Mouse (Mus musculus) cerebellum, adult 8-10 months (tissue): ENCODE measurements at regions not wholly inside any gene's neighbourhood (a gene's known extent, or its start where the extent isn't known, plus 50 kb on each side); places are given as distances from the start of the nearest gene placed in this dataset.
"Not testable (repeated sequence)": the region's sequence is repeated elsewhere in the genome, so short reads cannot be mapped to it uniquely, and the experiment has no call there.

ENCODE experiments used
- DNase-seq: peaks from one replicate; pipeline ENCODE4 v3.0.0; 2022

DNA sequence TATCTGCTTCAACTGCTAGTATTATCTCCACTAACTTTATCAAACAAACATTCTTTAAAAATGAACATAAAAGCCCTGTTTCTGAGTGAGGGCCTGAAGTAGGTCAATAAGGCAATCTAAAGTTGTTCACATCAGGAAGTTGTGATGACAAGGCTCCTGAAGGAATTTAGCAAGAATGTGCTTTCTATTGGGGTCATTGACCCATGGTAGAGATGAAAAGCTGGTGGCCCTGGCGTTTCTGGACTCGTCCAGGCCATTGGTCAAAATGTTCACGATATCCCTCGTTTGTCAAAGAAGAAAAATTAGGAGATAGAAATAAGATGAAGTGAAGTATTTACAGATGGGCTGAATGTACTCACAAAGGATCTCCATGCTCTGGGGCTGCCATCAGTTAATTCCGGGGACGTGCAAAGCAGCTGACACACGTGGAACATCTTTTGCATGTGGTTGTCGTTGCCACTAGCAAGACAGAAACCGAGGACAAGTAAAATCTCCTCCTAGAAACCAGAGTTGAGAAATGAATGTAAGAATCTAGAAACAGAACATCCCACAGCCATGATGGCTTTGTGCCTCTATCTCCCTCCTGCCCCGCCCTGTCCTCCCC lies 134.1 kb downstream of the Snx18 start:
- no peak for DNase-seq

GRCm38 (mm10) chr13:113482911-113483310 lies 135.5 kb downstream of the Snx18 start:
- DNase-seq = no peak

DNA sequence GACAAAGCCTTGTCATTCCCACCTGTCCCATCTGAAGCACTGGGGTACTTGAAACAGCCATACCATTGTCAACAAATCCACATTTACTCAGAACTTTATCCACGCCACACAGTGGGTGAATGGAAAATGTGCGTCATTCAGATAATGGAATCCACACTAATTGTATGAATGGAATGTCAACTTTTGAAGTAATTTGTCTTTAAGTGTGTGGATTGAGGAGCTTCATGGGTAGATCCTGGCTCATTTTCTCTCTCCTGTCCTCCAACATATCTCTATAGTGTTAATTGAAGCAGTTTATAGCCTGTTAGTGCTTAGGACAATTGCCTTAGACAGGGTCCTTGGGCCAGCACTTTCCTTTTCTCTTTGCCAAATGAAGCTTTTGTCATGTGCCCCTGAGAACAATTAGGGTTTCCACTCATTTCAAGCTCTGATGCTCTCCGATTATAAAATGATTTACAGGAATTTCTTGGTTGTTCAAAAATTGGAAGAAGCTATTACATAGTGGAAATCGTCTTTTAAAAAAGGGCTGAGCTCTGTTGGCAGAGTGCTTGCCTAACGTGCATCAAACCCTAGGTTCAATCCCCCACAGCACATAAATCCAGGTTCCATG lies 140.4 kb downstream of the Snx18 start:
- no peak for DNase-seq

GRCm38 (mm10) chr13:113470822-113471557 lies 147.4 kb downstream of the Snx18 start:
- DNase-seq = no peak

- DNase-seq = no peak
Measured at GRCm38 (mm10) chr13:113464190-113465064, 153.9 kb downstream of the Snx18 start.

DNA sequence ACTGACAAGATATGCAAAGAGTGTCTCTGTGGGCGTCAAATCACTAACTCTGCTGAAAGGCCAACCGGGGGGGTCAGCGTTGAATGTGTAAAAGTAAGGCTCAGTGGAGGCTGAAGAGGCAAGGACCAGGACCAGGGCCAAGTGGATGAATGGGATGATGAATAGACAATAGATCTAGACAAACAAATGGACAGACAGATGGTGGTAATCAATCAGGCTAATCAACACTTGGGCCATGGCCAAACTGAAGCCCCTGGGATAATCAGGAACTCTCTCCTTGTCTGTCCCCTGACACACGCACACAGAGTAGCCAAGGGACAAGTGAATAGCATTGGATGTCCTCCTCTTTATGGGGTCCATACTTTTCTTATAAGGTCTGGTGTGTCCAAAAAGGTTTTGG lies 154.9 kb downstream of the Snx18 start:
- no peak for DNase-seq

DNA sequence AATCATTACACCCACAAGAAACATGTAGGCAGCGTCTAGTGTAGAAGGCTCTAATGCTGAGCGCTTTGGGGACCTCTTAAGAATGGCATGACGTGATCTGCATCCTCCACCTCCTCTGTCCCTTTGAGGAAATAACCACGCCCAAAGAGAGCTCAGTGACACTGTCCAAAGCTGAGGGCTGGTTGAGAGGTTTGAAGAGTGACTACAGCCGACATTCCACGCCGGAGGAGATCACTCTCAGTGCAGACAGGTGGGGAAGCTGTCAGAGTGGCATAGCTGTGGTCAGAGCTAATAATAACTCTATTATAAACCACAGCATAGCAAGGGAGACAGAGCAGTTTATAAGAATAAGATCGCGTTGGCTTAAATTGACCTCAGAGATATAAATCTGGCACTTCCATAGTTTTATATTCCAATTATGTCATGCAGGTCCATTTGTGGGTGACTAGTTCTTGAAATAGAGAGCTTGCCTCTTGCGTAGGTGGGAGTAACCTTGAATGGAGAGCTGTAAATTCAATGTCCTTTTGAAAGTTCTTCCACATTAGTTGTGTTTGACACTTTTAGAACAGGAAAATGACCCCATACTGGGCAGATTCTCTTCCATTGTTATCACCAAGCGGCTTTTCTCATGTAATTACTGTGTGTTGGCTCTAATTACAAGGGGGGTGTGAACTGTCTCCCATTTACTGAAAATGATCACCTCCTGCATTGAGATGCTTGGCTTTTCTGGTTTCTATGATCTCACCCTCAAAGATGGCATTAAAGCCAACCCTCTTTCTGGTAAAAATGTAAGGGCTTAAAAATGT lies 161.7 kb downstream of the BC067074 start:
- DNase-seq = no peak

GRCm38 (mm10) chr13:113448378-113448777 lies 155.4 kb downstream of the BC067074 start:
- no peak for DNase-seq

DNA sequence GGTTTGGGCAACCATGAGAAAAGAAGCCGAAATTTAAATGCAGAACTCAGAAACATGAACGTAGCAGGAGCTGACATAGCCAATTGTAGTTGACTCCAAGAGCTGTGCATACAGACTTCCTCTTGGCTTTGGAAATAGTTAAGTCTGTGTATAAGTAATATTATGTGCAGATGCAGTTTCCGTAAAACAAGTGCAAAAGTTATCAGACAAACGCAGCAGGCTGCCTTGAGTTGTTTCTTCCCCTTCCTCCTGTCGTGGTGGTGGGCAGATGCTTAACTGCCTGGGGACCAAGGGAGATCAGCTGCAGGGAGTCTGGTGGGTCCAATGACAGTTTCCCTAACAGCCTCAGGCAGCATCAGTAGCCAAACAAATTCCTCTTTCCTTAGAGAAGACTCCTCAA lies 153.3 kb downstream of the BC067074 start:
- DNase-seq = no peak

DNA sequence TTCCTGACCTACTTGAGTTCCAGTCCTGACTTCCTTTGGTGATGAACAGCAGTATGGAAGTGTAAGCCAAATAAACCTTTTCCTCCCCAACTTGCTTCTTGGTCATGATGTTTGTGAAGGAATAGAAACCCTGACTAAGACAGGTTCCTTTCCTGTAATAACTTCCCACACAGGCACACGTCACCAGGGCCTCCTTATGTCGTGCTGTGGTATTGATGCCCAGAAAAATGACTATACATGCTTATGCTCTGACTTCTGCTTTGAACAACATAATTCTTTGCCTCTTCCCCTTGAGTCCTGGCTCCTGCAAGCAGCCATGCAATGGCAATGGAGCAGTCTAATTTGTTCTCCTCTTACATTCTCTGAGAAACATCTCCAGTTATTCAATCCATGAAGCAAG lies 151.5 kb downstream of the BC067074 start:
- DNase-seq = not testable (repeated sequence)

- no peak for DNase-seq
Measured at GRCm38 (mm10) chr13:113443078-113443477, 150.1 kb downstream of the BC067074 start.

DNA sequence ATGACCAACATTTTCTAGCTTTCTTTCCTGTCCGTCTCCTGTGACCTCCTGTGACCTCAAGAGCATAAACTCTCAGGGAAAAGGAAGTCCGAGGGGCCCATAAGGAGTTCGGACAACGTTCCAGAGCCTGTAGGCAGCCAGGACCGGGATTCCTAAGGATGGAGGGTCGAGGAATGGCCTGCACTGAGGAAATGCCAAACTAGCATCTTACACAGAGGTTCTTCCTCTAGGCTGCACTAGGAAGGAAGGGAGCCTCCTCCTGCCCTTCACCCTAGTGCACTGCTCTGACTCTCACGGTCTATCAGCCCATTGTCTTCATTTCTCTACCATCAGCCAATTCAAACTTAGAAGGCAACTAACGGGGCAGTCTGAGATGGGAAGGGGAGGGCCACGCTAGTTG lies 149.2 kb downstream of the BC067074 start:
- no peak for DNase-seq

GRCm38 (mm10) chr13:113440137-113440536 lies 147.2 kb downstream of the BC067074 start:
- DNase-seq = no peak

GRCm38 (mm10) chr13:113439516-113439915 lies 146.6 kb downstream of the BC067074 start:
- DNase-seq = no peak

- DNase-seq = no peak
Measured at GRCm38 (mm10) chr13:113438872-113439271, 145.9 kb downstream of the BC067074 start.

- DNase-seq = no peak
Measured at GRCm38 (mm10) chr13:113436288-113436687, 143.3 kb downstream of the BC067074 start.

- DNase-seq = no peak
Measured at GRCm38 (mm10) chr13:113435117-113435516, 142.2 kb downstream of the BC067074 start.

GRCm38 (mm10) chr13:113433456-113433855 lies 140.5 kb downstream of the BC067074 start:
- no peak for DNase-seq

DNA sequence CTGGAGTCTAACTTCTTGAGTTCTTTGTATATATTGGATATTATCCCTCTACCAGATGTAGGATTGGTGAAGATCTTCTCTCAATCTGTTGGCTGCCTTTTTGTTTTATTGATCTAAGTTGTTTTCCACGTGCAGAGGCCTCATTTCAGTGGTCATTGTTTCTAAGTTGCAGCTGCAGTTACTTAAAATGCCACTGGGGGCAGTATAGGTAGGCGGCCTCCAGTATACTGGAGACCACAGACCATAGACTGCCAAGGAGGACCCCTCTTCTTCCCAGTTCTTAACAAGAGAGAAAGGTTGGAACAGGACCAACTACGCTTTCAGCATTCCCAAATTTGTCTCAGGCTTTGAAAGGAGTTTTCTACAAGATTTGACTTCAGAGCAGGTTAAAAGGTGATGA lies 136.7 kb downstream of the BC067074 start:
- no peak for DNase-seq
